Mouse (Mus musculus): ENCODE measurements around the gene Armc5. TPM values are rescaled to one million over a fixed set of nuclear protein-coding genes. Genes with fewer than 3 reads are reported as not detected.

The Armc5 gene
- polyA plus RNA-seq, 1 experiment: 12.6 TPM

- no peak for DNase-seq (ENCODE audit: extremely low spot score in 1 of 2, low spot score in 1 of 2)
Observed at GRCm38 (mm10) chr7:128284047-128284446, 46.9 kb downstream of the Armc5 start.

- DNase-seq (ENCODE audit: extremely low spot score in 1 of 2, low spot score in 1 of 2): no peak
Observed at GRCm38 (mm10) chr7:128285060-128285459, 47.9 kb downstream of the Armc5 start.

GRCm38 (mm10) chr7:128288923-128289544 is 51.9 kb downstream of the Armc5 start:
- DNase-seq (ENCODE audit: extremely low spot score in 1 of 2, low spot score in 1 of 2): no peak

Other genes starting within 250 kb of the Armc5 start
- gene Pycard, start 243.5 kb upstream of the Armc5 start, polyA plus RNA-seq (2012; rRNA removed): 7.5 and 10.1 TPM in 2 replicates
- gene Trim72, start 233.4 kb upstream of the Armc5 start, polyA plus RNA-seq (2012; rRNA removed): 2.5 and 2.8 TPM in 2 replicates
- 9.4 and 14.6 TPM in 2 replicates for gene Itgam, start 174.7 kb upstream of the Armc5 start, polyA plus RNA-seq (2012; rRNA removed)
- gene Gm49368, start 174.7 kb upstream of the Armc5 start, polyA plus RNA-seq (2012; rRNA removed): 0.02 TPM in 1 of 2 replicates, not detected in the other
- gene Itgax, start 107.8 kb upstream of the Armc5 start, polyA plus RNA-seq (2012; rRNA removed): 0.30 and 0.32 TPM in 2 replicates
- 0.06 and 0.19 TPM in 2 replicates for gene Itgad, start 83.0 kb upstream of the Armc5 start, polyA plus RNA-seq (2012; rRNA removed)
- gene Cox6a2, start 31.0 kb upstream of the Armc5 start, polyA plus RNA-seq (2012; rRNA removed): 13.8 and 28.8 TPM in 2 replicates
- gene 9130023H24Rik, start 689 bp downstream of the Armc5 start, polyA plus RNA-seq (2012; rRNA removed): 1.8 and 2.6 TPM in 2 replicates
- 14.5 and 16.9 TPM in 2 replicates for gene Tgfb1i1, start 9.5 kb downstream of the Armc5 start, polyA plus RNA-seq (2012; rRNA removed)
- 0.04 and 0.06 TPM in 2 replicates for gene Slc5a2, start 28.3 kb downstream of the Armc5 start, polyA plus RNA-seq (2012; rRNA removed)
- gene BC017158, start 60.8 kb downstream of the Armc5 start, polyA plus RNA-seq (2012; rRNA removed): 34.2 and 35.5 TPM in 2 replicates
- gene Rgs10, start 181.4 kb downstream of the Armc5 start, polyA plus RNA-seq (2012; rRNA removed): 64.0 and 67.7 TPM in 2 replicates
- 137 and 147 TPM in 2 replicates for gene Tial1, start 224.4 kb downstream of the Armc5 start, polyA plus RNA-seq (2012; rRNA removed)